ENCODE assay signal across 8 mouse cellular contexts in genomic region chr11:102446581-102447461, GRCm38 (mm10). TPM values are rescaled to one million over a fixed set of nuclear protein-coding genes. Genes with fewer than 3 reads are reported as not detected.
DNase-seq lines count a peak whose midpoint lies in the region; ATAC-seq and TF ChIP-seq lines count a peak whose summit lies in the region.

No protein-coding gene starts in this region.

- TF ChIP-seq CTCF in kidney, postnatal 0 days (IDR thresholded peaks at IDR 0.05; ENCODE audit: low read depth) = no peak

- peaks cover 57% of the 10 kb centered on the region for H3K4me1 ChIP-seq in forebrain, embryonic 10.5 days
- peaks cover 23% of the 10 kb centered on the region for H3K4me1 ChIP-seq in kidney, postnatal 0 days (replicated peaks; ENCODE audit: insufficient read depth, low read length)
- peaks cover 30% of the 10 kb centered on the region for H3K4me1 ChIP-seq in midbrain, embryonic 16.5 days (ENCODE audit: control insufficient read depth, insufficient read depth, low read length)

- peak; percentile 19; the same call in 1 of the 2 replicates for ATAC-seq in kidney, postnatal 0 days (replicated peaks; ENCODE audit: low FRiP score, low read depth)
- peak; percentile 55 for ATAC-seq in midbrain, embryonic 16.5 days

- H3K36me3 ChIP-seq in forebrain, embryonic 10.5 days (replicated peaks) = peaks cover 23% of the 10 kb centered on the region
- H3K36me3 ChIP-seq in kidney, postnatal 0 days (ENCODE audit: insufficient read depth, low read length) = peaks cover 9% of the 10 kb centered on the region; the same call in 1 of the 2 replicates
- peaks cover 10% of the 10 kb centered on the region for H3K36me3 ChIP-seq in midbrain, embryonic 16.5 days (ENCODE audit: control insufficient read depth, insufficient read depth, low read length)

- H3K9ac ChIP-seq in kidney, postnatal 0 days (ENCODE audit: low read depth, low read length) = peak overlapping the region; percentile 94
- peak overlapping the region; percentile 100 for H3K9ac ChIP-seq in midbrain, embryonic 16.5 days (ENCODE audit: low read depth, low read length)

- DNase-seq in right cerebral cortex, postnatal 10 days (ENCODE audit: low spot score in 2 of 2) = peak; percentile 65 to 70
- no peak for DNase-seq in right cerebral cortex, postnatal 36 days (ENCODE audit: low spot score in 2 of 2)
- DNase-seq in cerebellum, adult 18-20 months = peak; percentile 71 to 80
- DNase-seq in forebrain, embryonic 10.5 days (ENCODE audit: extremely low spot score, low spot score) = peak; percentile 74
- no peak for DNase-seq in kidney, postnatal 0 days (ENCODE audit: low spot score)
- no peak for DNase-seq in spleen, postnatal 36 days (ENCODE audit: low spot score in 2 of 2)
- DNase-seq in spleen, postnatal 4 days (ENCODE audit: low spot score in 2 of 2) = no peak

- peaks cover 50% of the 10 kb centered on the region for H3K27me3 ChIP-seq in forebrain, embryonic 10.5 days (ENCODE audit: poor library complexity, severe bottlenecking)
- no peaks in the 10 kb centered on the region for H3K27me3 ChIP-seq in kidney, postnatal 0 days (ENCODE audit: insufficient read depth, low read length)
- no peaks in the 10 kb centered on the region for H3K27me3 ChIP-seq in midbrain, embryonic 16.5 days (ENCODE audit: control insufficient read depth, insufficient read depth, low read depth, low read length)

- peak overlapping the region; percentile 94 for H3K4me2 ChIP-seq in kidney, postnatal 0 days (ENCODE audit: low read length)
- peak overlapping the region; percentile 82 for H3K4me2 ChIP-seq in midbrain, embryonic 16.5 days (ENCODE audit: low read length)

- under 1% methylated on average over 49 of the region's 49 CpGs for WGBS in forebrain, embryonic 10.5 days
- WGBS in kidney, postnatal 0 days = under 1% methylated on average over 39 of the region's 49 CpGs
- WGBS in midbrain, embryonic 16.5 days = under 1% methylated on average over 45 of the region's 49 CpGs

- peak overlapping the region; percentile 97 for H3K27ac ChIP-seq in forebrain, embryonic 10.5 days
- H3K27ac ChIP-seq in kidney, postnatal 0 days = peak overlapping the region; percentile 85
- peak overlapping the region; percentile 99 for H3K27ac ChIP-seq in midbrain, embryonic 16.5 days (ENCODE audit: low read length)

- no peaks in the 10 kb centered on the region for H3K9me3 ChIP-seq in forebrain, embryonic 10.5 days
- H3K9me3 ChIP-seq in kidney, postnatal 0 days (replicated peaks; ENCODE audit: low read length) = no peaks in the 10 kb centered on the region
- no peaks in the 10 kb centered on the region for H3K9me3 ChIP-seq in midbrain, embryonic 16.5 days (replicated peaks; ENCODE audit: control insufficient read depth, low read length, poor library complexity, severe bottlenecking)

- peak overlapping the region; percentile 98 for H3K4me3 ChIP-seq in forebrain, embryonic 10.5 days
- peak overlapping the region; percentile 93 for H3K4me3 ChIP-seq in kidney, postnatal 0 days (replicated peaks; ENCODE audit: low read depth, low read length)
- H3K4me3 ChIP-seq in midbrain, embryonic 16.5 days (ENCODE audit: low read depth, low read length) = peak overlapping the region; percentile 87

RNA-seq across cellular contexts. Expression of gene Fam171a2, which starts 0.7 kb away (rescaled TPM):
- 2.2 and 2.8 TPM in 2 replicates for polyA plus RNA-seq in forebrain, embryonic 10.5 days (2016; fragmentation: Nextera tagmentation; extraction: Ambion mirVana)
- polyA plus RNA-seq in kidney, postnatal 0 days (2015; fragmentation: Nextera tagmentation; extraction: Ambion mirVana) = 5.9 and 6.4 TPM in 2 replicates
- polyA plus RNA-seq in midbrain, embryonic 16.5 days (2015; fragmentation: Nextera tagmentation; extraction: Ambion mirVana) = 18.1 and 20.5 TPM in 2 replicates

RNA-seq across cellular contexts. Expression of gene Grn, which starts 16.7 kb away (rescaled TPM):
- polyA plus RNA-seq in forebrain, embryonic 10.5 days (2016; fragmentation: Nextera tagmentation; extraction: Ambion mirVana) = 66.2 and 70.1 TPM in 2 replicates
- polyA plus RNA-seq in kidney, postnatal 0 days (2015; fragmentation: Nextera tagmentation; extraction: Ambion mirVana) = 191 and 209 TPM in 2 replicates
- polyA plus RNA-seq in midbrain, embryonic 16.5 days (2015; fragmentation: Nextera tagmentation; extraction: Ambion mirVana) = 65.2 and 75.8 TPM in 2 replicates

RNA-seq across cellular contexts. Expression of gene Itga2b, which starts 23.1 kb away (rescaled TPM):
- polyA plus RNA-seq in forebrain, embryonic 10.5 days (2016; fragmentation: Nextera tagmentation; extraction: Ambion mirVana) = 5.0 and 6.4 TPM in 2 replicates
- 12.1 and 12.9 TPM in 2 replicates for polyA plus RNA-seq in kidney, postnatal 0 days (2015; fragmentation: Nextera tagmentation; extraction: Ambion mirVana)
- polyA plus RNA-seq in midbrain, embryonic 16.5 days (2015; fragmentation: Nextera tagmentation; extraction: Ambion mirVana) = 8.3 and 11.6 TPM in 2 replicates

RNA-seq across cellular contexts. Expression of gene Slc25a39, which starts 39.1 kb away (rescaled TPM):
- polyA plus RNA-seq in forebrain, embryonic 10.5 days (2016; fragmentation: Nextera tagmentation; extraction: Ambion mirVana) = 255 and 262 TPM in 2 replicates
- polyA plus RNA-seq in kidney, postnatal 0 days (2015; fragmentation: Nextera tagmentation; extraction: Ambion mirVana) = 352 and 383 TPM in 2 replicates
- 144 and 150 TPM in 2 replicates for polyA plus RNA-seq in midbrain, embryonic 16.5 days (2015; fragmentation: Nextera tagmentation; extraction: Ambion mirVana)

RNA-seq across cellular contexts. Expression of gene Rundc3a, which starts 53.6 kb away (rescaled TPM):
- polyA plus RNA-seq in forebrain, embryonic 10.5 days (2016; fragmentation: Nextera tagmentation; extraction: Ambion mirVana) = 10.5 and 13.5 TPM in 2 replicates
- 7.0 and 9.2 TPM in 2 replicates for polyA plus RNA-seq in kidney, postnatal 0 days (2015; fragmentation: Nextera tagmentation; extraction: Ambion mirVana)
- polyA plus RNA-seq in midbrain, embryonic 16.5 days (2015; fragmentation: Nextera tagmentation; extraction: Ambion mirVana) = 151 and 155 TPM in 2 replicates

Comparison
In these comparisons a context has a peak if more than half of its experiments do, and no peak if none do; other contexts are left out.
1. DNase-seq: peak in right cerebral cortex, postnatal 10 days (2 of 2), cerebellum, adult 18-20 months (2 of 2) and forebrain, embryonic 10.5 days (single experiment); none in right cerebral cortex, postnatal 36 days (0 of 2), kidney, postnatal 0 days (single experiment), spleen, postnatal 36 days (0 of 2) and spleen, postnatal 4 days (0 of 2).
2. Peak in every context shown above with its lines, with median percentiles within 50 percentile points of each other: H3K27ac ChIP-seq and H3K4me3 ChIP-seq.